Mouse (Mus musculus) megakaryocyte, embryonic 14.5 days (primary cell): ENCODE results near the gene Scgb2b26.
"Not testable (repeated sequence)": the region's sequence is repeated elsewhere in the genome, so short reads cannot be mapped to it uniquely, and the experiment has no call there.

Experiments used
- FLI1 ChIP-seq: IDR thresholded peaks from 2 replicates; pipeline ENCODE4 v1.6.1; 2012; ENCODE audit warnings: low read length, inconsistent platforms, mixed read lengths
- GATA1 ChIP-seq: IDR thresholded peaks from 3 replicates; pipeline ENCODE4 v1.6.1; 2012; ENCODE audit warnings: mixed read lengths, low read length, inconsistent platforms, borderline replicate concordance

DNA sequence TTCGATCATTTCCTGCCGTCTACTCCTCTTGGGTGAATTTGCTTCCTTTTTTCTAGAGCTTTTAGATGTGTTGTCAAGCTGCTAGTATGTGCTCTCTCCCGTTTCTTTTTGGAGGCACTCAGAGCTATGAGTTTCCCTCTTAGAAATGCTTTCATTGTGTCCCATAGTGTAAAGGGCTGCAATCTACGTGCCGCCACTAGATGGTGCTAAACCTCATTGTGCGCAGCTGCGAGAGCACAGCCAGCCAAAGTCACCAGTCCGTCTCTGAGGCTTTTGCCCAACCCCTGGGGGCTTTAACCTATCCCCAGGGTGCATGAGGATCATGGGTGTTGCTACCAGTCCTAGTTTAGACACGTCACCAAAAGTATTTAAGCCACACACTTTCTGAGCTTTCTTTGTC, 37.4 kb upstream of the Scgb2b26 start:
- TF ChIP-seq GATA1, FLI1: not testable (repeated sequence)
